Mouse (Mus musculus): Measurements from ENCODE around the gene Agfg1.

GRCm38 (mm10) chr1:82855729-82856128, 16.4 kb downstream of the Agfg1 start:
- TF ChIP-seq CTCF (IDR thresholded peaks at IDR 0.05; ENCODE audit: borderline replicate concordance, insufficient read depth, low read length) (no peak), POLR2A (IDR thresholded peaks at IDR 0.05; ENCODE audit: low read depth, low read length) (no peak)
